Mouse (Mus musculus) kidney, postnatal 14 days (tissue): Measurements from ENCODE around the gene Larp4b.

ENCODE experiments used
- DNase-seq: peaks from one replicate; pipeline ENCODE4 v3.0.0; 2022; ENCODE audit warnings: mixed read lengths

Gene Larp4b

DNA sequence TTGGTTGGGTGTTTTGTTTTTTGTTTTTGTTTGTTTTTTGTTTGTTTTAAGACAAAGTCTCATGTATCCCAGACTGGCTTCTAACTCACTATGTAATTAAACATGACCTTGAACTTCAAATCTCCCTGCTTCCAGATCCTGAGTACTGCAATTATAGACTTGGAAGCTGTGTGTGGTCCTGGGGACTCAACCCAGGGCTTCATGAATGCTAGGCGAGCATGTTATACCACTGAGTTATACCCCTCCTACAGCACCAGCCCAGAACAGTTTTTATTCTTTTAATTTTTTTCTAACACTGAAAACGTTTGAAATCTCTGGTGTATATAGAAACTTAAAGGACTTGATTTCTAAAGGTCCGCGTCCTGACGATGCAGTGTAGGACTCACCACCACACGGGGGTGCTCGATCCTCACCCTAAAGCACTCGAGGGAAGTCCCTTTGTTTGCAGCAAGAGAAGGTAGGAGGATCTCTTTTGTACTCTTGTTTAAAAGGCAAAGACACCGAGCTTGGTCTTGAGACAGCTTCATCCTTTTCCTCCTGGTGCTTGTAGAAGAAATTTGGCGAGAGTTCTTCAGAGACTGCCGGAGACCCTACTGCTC lies 88.1 kb downstream of the Larp4b start:
- peak; percentile 83 for DNase-seq

DNA sequence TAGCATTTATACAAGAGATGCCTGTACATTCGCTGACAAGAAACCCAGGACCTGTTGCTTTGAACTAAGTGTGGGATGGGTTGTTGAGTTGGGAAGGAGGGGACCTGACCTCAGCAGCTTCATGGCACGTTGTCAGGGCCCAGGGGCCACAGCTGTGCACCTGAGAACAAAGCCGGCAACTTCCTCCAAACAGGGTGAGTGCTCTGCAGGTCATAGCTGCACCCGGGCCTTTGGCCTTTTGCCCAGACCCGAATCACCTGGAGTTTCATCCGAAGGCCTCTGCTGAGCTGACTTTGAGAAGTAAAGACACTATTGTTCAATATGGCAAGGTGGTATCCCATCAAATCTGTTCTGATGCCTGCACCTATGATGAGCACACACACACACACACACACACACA lies 90.6 kb downstream of the Larp4b start:
- DNase-seq, result no peak

GRCm38 (mm10) chr13:9184716-9185115 lies 91.0 kb downstream of the Larp4b start:
- no peak for DNase-seq

DNA sequence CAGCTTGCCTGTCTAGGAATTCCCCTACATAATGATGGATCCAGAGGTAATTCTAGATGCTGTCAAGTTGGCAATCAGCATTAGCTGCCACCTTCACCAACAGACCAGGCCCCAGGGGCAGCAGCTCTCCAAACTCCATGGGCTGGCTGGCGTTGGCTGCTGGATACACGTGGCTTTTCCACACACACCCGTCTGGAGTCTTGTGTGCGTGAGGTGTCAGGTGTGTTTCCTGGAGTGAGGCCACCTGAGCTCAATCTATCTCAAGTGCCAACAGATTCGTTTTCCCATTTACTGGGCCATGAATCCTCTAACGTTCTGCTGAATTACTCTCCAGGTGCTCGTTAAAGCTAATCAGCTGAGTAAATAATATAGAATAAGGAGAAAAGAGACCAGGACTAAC lies 93.5 kb downstream of the Larp4b start:
- no peak for DNase-seq

DNA sequence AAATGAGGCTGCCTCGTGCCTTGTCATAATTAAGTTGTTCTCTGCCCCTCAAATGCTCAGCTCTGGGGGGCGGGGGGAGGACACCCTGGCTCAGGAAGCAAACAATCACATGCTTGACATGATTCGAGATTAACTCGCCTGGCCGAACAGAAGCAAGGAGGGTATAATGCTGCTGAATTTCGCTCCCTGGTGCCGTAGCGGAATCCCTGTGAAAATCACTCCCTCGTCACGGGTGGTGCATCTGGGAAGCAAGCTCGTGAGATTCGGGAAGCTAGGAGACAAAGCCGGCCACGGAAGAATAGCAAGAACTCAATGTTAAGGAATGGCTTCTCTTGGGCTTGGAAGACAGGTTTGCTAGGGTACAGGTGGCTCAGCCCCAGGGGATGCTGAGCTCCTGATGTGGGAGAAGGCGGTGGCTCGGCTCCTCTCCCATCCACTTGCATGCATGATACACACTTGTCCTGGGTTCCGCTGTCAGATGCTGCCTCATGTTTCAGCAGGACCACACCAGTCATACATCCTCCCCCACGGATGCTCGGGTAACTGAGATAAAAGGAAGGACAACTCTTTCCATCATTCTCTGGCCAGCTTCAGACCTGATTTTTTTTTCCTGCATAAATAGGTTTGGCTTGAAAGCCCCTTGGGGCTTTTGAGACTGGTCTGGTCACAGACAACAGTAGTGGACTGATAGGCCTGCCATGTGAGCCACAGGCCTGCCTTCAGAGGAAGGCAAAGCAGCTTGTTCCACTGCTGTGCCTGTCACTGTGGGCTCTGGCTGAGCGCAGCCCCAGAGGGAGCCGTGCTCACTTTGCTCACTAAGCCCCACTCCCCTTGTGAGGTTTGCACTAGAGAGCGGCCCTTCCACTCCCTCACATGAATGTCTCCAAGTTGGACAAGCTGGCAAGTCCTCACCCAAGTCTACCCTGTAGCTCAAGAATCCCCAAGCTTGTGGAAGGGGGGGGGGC lies 94.2 kb downstream of the Larp4b start:
- DNase-seq, result no peak

DNA sequence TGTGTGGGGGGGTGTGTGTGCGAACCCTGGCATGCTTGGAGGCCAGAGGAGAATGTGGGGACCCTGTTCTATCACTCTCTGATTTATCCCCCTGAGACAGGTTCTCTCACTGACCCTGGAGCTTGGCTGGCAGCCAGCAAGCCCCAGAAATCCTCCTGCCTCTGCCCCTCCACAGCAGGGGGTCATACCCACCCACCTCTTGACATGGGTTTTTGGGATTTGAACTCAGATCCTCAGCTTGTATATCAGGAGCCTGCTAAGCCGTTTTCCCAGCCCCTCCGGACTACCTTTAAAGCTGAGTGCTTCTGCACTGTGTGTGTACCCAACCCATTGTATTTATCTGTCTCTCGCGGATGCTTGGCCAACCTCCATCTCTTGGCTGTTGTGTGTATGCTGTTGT lies 95.8 kb downstream of the Larp4b start:
- no peak for DNase-seq

GRCm38 (mm10) chr13:9191172-9192140 lies 97.8 kb downstream of the Larp4b start:
- DNase-seq, result peak; percentile 19

GRCm38 (mm10) chr13:9192797-9193330 lies 99.2 kb downstream of the Larp4b start:
- DNase-seq, result no peak

DNA sequence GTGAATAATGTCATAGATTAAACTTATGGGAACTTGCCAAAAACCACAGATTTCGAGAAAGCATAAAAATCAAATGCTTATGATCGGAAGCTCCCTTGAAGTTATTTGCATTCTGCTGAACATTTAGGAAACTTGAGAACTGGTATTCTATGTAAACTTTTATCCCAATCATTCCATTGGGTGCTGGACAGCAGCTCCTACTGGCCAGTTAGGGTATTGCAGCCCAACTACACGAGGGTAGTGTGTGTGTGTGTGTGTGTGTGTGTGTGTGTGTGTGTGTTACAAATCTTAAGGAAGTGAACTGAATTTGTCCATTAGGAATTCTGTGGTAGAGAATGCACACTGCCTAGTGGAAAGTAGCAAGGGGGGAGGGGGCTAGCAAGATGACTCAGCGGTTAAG lies 101.0 kb downstream of the Larp4b start:
- DNase-seq, result no peak

- DNase-seq, result no peak
These were observed 101.9 kb downstream of the Larp4b start for GRCm38 (mm10) chr13:9195565-9195964.

DNA sequence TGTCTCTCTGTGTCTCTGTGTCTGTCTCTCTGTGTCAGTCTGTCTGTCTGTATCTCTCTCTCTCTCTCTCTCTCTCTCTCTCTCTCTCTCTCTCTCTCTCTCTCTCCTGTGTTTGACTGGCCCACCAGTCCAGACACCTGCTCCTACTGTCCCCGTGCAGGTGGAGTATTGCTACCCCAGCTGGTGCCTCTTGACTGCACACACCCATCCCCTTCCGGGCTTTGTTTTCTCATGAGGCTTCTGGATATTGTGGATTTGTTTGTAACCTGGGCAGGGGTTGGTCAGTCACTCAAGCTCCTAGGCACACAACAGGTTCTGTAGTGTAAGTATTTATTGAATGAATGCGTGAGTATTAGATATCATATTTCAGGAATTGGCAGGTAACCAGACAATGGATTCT lies 104.4 kb downstream of the Larp4b start:
- no peak for DNase-seq

- peak; percentile 36 for DNase-seq
These were observed 105.2 kb downstream of the Larp4b start for GRCm38 (mm10) chr13:9198728-9199464.

DNA sequence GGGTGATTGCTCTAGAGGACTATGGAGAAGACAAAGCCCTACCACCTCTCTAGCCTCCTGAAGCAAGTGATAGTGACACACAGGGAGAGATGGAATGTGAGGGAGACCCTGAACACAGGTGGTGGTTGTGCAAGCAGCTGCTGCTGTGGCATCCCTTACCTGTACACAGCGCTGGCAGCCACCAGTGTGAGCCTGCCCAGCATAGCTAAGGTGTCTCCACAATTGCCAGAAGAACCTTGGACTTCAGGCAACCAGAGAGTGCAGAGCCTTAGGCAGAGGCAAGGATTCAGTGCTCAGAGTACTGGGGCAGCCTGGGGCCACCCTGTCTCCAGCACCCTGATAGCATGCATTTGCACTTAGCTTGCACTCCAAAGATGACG lies 105.8 kb downstream of the Larp4b start:
- no peak for DNase-seq

GRCm38 (mm10) chr13:9222761-9223405 lies 129.2 kb downstream of the Larp4b start:
- DNase-seq, result no peak
